In the genomic region with DNA sequence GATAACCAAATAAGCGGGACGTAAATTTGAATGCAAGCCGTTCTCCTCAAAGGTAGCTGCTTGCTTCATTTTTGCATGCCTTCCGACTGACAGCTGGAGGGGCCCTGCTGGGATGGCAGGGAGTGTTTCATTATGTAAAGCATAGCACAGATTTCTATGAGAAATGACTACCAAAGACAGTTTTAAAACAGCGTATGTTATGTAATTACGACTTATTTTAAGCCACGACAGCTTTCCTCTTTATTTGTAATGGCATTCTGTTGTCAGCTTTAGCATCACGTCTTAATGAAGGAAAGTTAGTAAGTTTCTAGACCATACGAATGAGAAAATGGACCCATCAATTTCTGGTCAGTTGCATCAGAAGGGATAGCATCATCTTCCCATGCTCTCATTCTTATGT, we compare ENCODE assay signal across 14 mouse cellular contexts.
DNase-seq lines count a peak whose midpoint lies in the region; ATAC-seq lines count a peak whose summit lies in the region.
"Had no signal": no experiment of that assay in that cellular context is flagged by ENCODE, and none has a peak within 500 bp of the region (broad histone marks: within the 10 kb centered on the region; RNA-seq: fewer than 3 reads in every experiment).

No protein-coding gene starts in this region.

- no peaks in the 10 kb centered on the region for H3K36me3 ChIP-seq in forebrain, embryonic 16.5 days (ENCODE audit: control insufficient read depth, insufficient read depth)
- no peaks in the 10 kb centered on the region for H3K36me3 ChIP-seq in forebrain, embryonic 14.5 days (ENCODE audit: control insufficient read depth, insufficient read depth, low read length)
- no peaks in the 10 kb centered on the region; the same call in 1 of the 2 replicates for H3K36me3 ChIP-seq in midbrain, embryonic 16.5 days (ENCODE audit: control insufficient read depth, insufficient read depth, low read length)
- peaks cover 6% of the 10 kb centered on the region for H3K36me3 ChIP-seq in midbrain, embryonic 13.5 days
- H3K36me3 ChIP-seq: forebrain, embryonic 12.5 days; heart, embryonic 15.5 days had no signal

- H3K4me1 ChIP-seq in forebrain, embryonic 16.5 days (replicated peaks; ENCODE audit: control insufficient read depth, insufficient read depth, low read length) = peaks cover 8% of the 10 kb centered on the region
- H3K4me1 ChIP-seq in forebrain, embryonic 14.5 days (ENCODE audit: control insufficient read depth, insufficient read depth, low read length) = no peaks in the 10 kb centered on the region
- H3K4me1 ChIP-seq in midbrain, embryonic 16.5 days (ENCODE audit: control insufficient read depth, insufficient read depth, low read length) = 0 out of 2 replicates have a peak, but pooled peaks cover 2% of the 10 kb centered on the region
- 0 out of 2 replicates have a peak, but pooled peaks cover 2% of the 10 kb centered on the region for H3K4me1 ChIP-seq in midbrain, embryonic 13.5 days (replicated peaks)
- H3K4me1 ChIP-seq: forebrain, embryonic 12.5 days had no signal

- no peak overlapping the region for H3K27ac ChIP-seq in forebrain, embryonic 16.5 days (ENCODE audit: low read length)
- no peak overlapping the region for H3K27ac ChIP-seq in forebrain, embryonic 14.5 days (ENCODE audit: low read depth, low read length)
- peak overlapping the region; percentile 12; the same call in 1 of the 2 replicates for H3K27ac ChIP-seq in midbrain, embryonic 16.5 days (ENCODE audit: low read length)
- H3K27ac ChIP-seq in midbrain, embryonic 13.5 days = no peak overlapping the region
- H3K27ac ChIP-seq: forebrain, embryonic 12.5 days; heart, embryonic 15.5 days; hindbrain, postnatal 0 days; liver, embryonic 13.5 days had no signal

- WGBS in forebrain, embryonic 16.5 days = 55% methylated on average over 9 of the region's 9 CpGs
- WGBS in forebrain, embryonic 14.5 days = 79% methylated on average over 9 of the region's 9 CpGs
- 62% methylated on average over 9 of the region's 9 CpGs for WGBS in midbrain, embryonic 16.5 days
- WGBS in midbrain, embryonic 13.5 days = 74% methylated on average over 9 of the region's 9 CpGs

- H3K4me3 ChIP-seq in forebrain, embryonic 16.5 days (replicated peaks; ENCODE audit: low read length) = no peak overlapping the region
- no peak overlapping the region for H3K4me3 ChIP-seq in forebrain, embryonic 14.5 days (ENCODE audit: low read depth, low read length)
- no peak overlapping the region for H3K4me3 ChIP-seq in midbrain, embryonic 16.5 days (ENCODE audit: low read depth, low read length)
- H3K4me3 ChIP-seq in midbrain, embryonic 13.5 days (replicated peaks) = no peak overlapping the region
- H3K4me3 ChIP-seq: forebrain, embryonic 12.5 days; heart, embryonic 15.5 days; liver, embryonic 13.5 days had no signal

- H3K9me3 ChIP-seq in forebrain, embryonic 16.5 days (ENCODE audit: control insufficient read depth, low read length) = peaks cover 6% of the 10 kb centered on the region; the same call in 1 of the 2 replicates
- H3K9me3 ChIP-seq in forebrain, embryonic 14.5 days (replicated peaks; ENCODE audit: control insufficient read depth, low read length) = peaks cover 3% of the 10 kb centered on the region; the same call in 1 of the 2 replicates
- no peaks in the 10 kb centered on the region; the same call in 1 of the 2 replicates for H3K9me3 ChIP-seq in midbrain, embryonic 16.5 days (replicated peaks; ENCODE audit: control insufficient read depth, low read length, poor library complexity, severe bottlenecking)
- H3K9me3 ChIP-seq in midbrain, embryonic 13.5 days = peaks cover 11% of the 10 kb centered on the region

- H3K27me3 ChIP-seq in forebrain, embryonic 16.5 days (replicated peaks; ENCODE audit: control insufficient read depth, insufficient read depth, low read length) = no peaks in the 10 kb centered on the region
- H3K27me3 ChIP-seq in forebrain, embryonic 14.5 days (replicated peaks; ENCODE audit: control insufficient read depth, insufficient read depth, low read length) = no peaks in the 10 kb centered on the region
- no peaks in the 10 kb centered on the region for H3K27me3 ChIP-seq in midbrain, embryonic 16.5 days (ENCODE audit: control insufficient read depth, insufficient read depth, low read depth, low read length)
- no peaks in the 10 kb centered on the region for H3K27me3 ChIP-seq in midbrain, embryonic 13.5 days
- H3K27me3 ChIP-seq: forebrain, embryonic 12.5 days; heart, embryonic 15.5 days; liver, embryonic 13.5 days had no signal

- ATAC-seq in forebrain, embryonic 16.5 days = peak; percentile 43
- no peak for ATAC-seq in forebrain, embryonic 14.5 days
- ATAC-seq in midbrain, embryonic 16.5 days = 0 out of 2 replicates have a peak, but pooled peaks have one; percentile 49
- no peak for ATAC-seq in midbrain, embryonic 13.5 days
- ATAC-seq: hindbrain, postnatal 0 days had no signal

- no peak overlapping the region for H3K4me2 ChIP-seq in forebrain, embryonic 16.5 days (ENCODE audit: low read length)
- H3K4me2 ChIP-seq in forebrain, embryonic 14.5 days (ENCODE audit: low read length) = no peak overlapping the region
- no peak overlapping the region for H3K4me2 ChIP-seq in midbrain, embryonic 16.5 days (ENCODE audit: low read length)
- H3K4me2 ChIP-seq in midbrain, embryonic 13.5 days (replicated peaks) = no peak overlapping the region
- H3K4me2 ChIP-seq: forebrain, embryonic 12.5 days; heart, embryonic 15.5 days; liver, embryonic 13.5 days had no signal

- DNase-seq in forebrain, embryonic 14.5 days (ENCODE audit: low spot score) = no peak
- DNase-seq in layer of hippocampus, postnatal 36 days = peak; percentile 62 to 63
- peak; percentile 82 for DNase-seq in telencephalon, adult 2 months (ENCODE audit: low read depth, low spot score)
- no peak for DNase-seq in kidney, adult 18-20 months
- DNase-seq in adrenal gland, adult 18-20 months (ENCODE audit: low spot score in 2 of 2) = no peak
- DNase-seq: adrenal gland, postnatal 10 days; liver, embryonic 13.5 days; lung, postnatal 10 days had no signal

- no peak overlapping the region for H3K9ac ChIP-seq in forebrain, embryonic 16.5 days (replicated peaks; ENCODE audit: low read depth, low read length)
- no peak overlapping the region for H3K9ac ChIP-seq in forebrain, embryonic 14.5 days (ENCODE audit: low read length)
- no peak overlapping the region for H3K9ac ChIP-seq in midbrain, embryonic 16.5 days (ENCODE audit: low read depth, low read length)
- no peak overlapping the region for H3K9ac ChIP-seq in midbrain, embryonic 13.5 days (replicated peaks)
- H3K9ac ChIP-seq: forebrain, embryonic 12.5 days; heart, embryonic 15.5 days; liver, embryonic 13.5 days had no signal

Comparison
In these comparisons a context has a peak if more than half of its experiments do, and no peak if none do; other contexts are left out.
1. ATAC-seq: peak in forebrain, embryonic 16.5 days (single experiment) and midbrain, embryonic 16.5 days (single experiment); none in forebrain, embryonic 14.5 days (single experiment) and midbrain, embryonic 13.5 days (single experiment).
2. DNase-seq: peak in layer of hippocampus, postnatal 36 days (2 of 2) and telencephalon, adult 2 months (single experiment); none in forebrain, embryonic 14.5 days (single experiment), kidney, adult 18-20 months (single experiment) and adrenal gland, adult 18-20 months (0 of 2).